Mouse (Mus musculus): ENCODE measurements around the gene 4930447C04Rik. TPM values are rescaled to one million over a fixed set of nuclear protein-coding genes. Genes with fewer than 3 reads are reported as not detected.

Gene 4930447C04Rik
- total RNA-seq, 4 experiments from 2014 or later = 0.24 to 0.49 (median 0.28) TPM; not detected in 1

- DNase-seq = no peak
Observed at GRCm38 (mm10) chr12:72835518-72836015, 105.0 kb downstream of the 4930447C04Rik start.

GRCm38 (mm10) chr12:72834773-72835517 lies 105.6 kb downstream of the 4930447C04Rik start:
- no peak for DNase-seq

- peak; percentile 23 for DNase-seq
Observed at GRCm38 (mm10) chr12:72831711-72832432, 108.7 kb downstream of the 4930447C04Rik start.

Other genes starting within 250 kb of the 4930447C04Rik start
- gene Ppm1a, start 183.3 kb downstream of the 4930447C04Rik start, total RNA-seq (2022) = 100 to 1,000 TPM; 249 to 301 (median 265) TPM
- not detected for gene Six6, start 882 bp downstream of the 4930447C04Rik start, total RNA-seq (2022)
- gene Six1, start 113.1 kb upstream of the 4930447C04Rik start, total RNA-seq (2022) = 1 to 10 TPM in 3 of 4 experiments, under 1 TPM in 1; 0.94 to 2.3 (median 1.3) TPM
- gene Six4, start 172.7 kb upstream of the 4930447C04Rik start, total RNA-seq (2022) = 1 to 10 TPM in 2 of 4 experiments, under 1 TPM in 2; 0.94 to 1.4 (median 1.0) TPM
- 10 to 100 TPM; 21.1 to 29.8 (median 24.7) TPM for gene Mnat1, start 182.9 kb upstream of the 4930447C04Rik start, total RNA-seq (2022)